ENCODE assay signal across 11 mouse cellular contexts in genomic region chr13:9760057-9760456, GRCm38 (mm10). TPM values are rescaled to one million over a fixed set of nuclear protein-coding genes. Genes with fewer than 3 reads are reported as not detected.
DNase-seq lines count a peak whose midpoint lies in the region; ATAC-seq and TF ChIP-seq lines count a peak whose summit lies in the region.
"Had no signal": no experiment of that assay in that cellular context is flagged by ENCODE, and none has a peak within 500 bp of the region (broad histone marks: within the 10 kb centered on the region; RNA-seq: fewer than 3 reads in every experiment).

No protein-coding gene starts in this region.

- H3K4me1 ChIP-seq in liver, embryonic 12.5 days, result peaks cover 41% of the 10 kb centered on the region
- H3K4me1 ChIP-seq in intestine, embryonic 16.5 days (ENCODE audit: control insufficient read depth, insufficient read depth, low read length), result peaks cover 25% of the 10 kb centered on the region

- no peaks in the 10 kb centered on the region for H3K36me3 ChIP-seq in liver, embryonic 12.5 days
- no peaks in the 10 kb centered on the region for H3K36me3 ChIP-seq in intestine, embryonic 16.5 days (ENCODE audit: control insufficient read depth, insufficient read depth, low read length)
- H3K36me3 ChIP-seq: intestine, embryonic 15.5 days had no signal

- intact Hi-C loops in left cerebral cortex, adult 2 months (cut with DNase I), result loop anchor here (5.0 to 10.0 kb wide), 3 partner anchors 73 to 885 kb away; partner anchors contain the start of genes Gtpbp4 and Wdr37
- intact Hi-C loops in left cerebral cortex, postnatal 36 days (cut with DNase I), result loop anchor here (5.0 kb wide), 1 partner anchor 73 kb away; no protein-coding TSS in a partner anchor

- ATAC-seq in activated CD4-positive, CD25-positive, alpha-beta regulatory T cell, adult 4 months, result peak; percentile 38
- peak; percentile 23; the same call in 1 of the 2 replicates for ATAC-seq in liver, embryonic 12.5 days
- ATAC-seq in intestine, embryonic 16.5 days, result no peak
- ATAC-seq: intestine, embryonic 15.5 days had no signal

- no peaks in the 10 kb centered on the region for H3K27me3 ChIP-seq in liver, embryonic 12.5 days (replicated peaks)
- H3K27me3 ChIP-seq in intestine, embryonic 16.5 days (replicated peaks; ENCODE audit: control insufficient read depth, insufficient read depth, low read length), result no peaks in the 10 kb centered on the region
- H3K27me3 ChIP-seq: intestine, embryonic 15.5 days had no signal

- no peak for DNase-seq in left cerebral cortex, adult 2 months (ENCODE audit: extremely low spot score in 1 of 2, low spot score in 2 of 2)
- DNase-seq in left cerebral cortex, postnatal 36 days (ENCODE audit: low spot score in 2 of 2), result no peak
- DNase-seq in retina, embryonic 14.5 days (ENCODE audit: low spot score), result peak; percentile 57
- DNase-seq in urinary bladder, postnatal 10 days (ENCODE audit: low spot score), result no peak
- DNase-seq in kidney, adult 11 months, result no peak
- DNase-seq: cerebellum, adult 11 months; right cerebral cortex, postnatal 14 days had no signal

- no peak for TF ChIP-seq CTCF in left cerebral cortex, adult 2 months (IDR thresholded peaks at IDR 0.05)

- H3K27ac ChIP-seq in left cerebral cortex, adult 2 months, result 0 out of 2 replicates have a peak overlapping the region, but pooled peaks have one; percentile 11
- H3K27ac ChIP-seq in liver, embryonic 12.5 days, result no peak overlapping the region
- H3K27ac ChIP-seq in intestine, embryonic 16.5 days (ENCODE audit: low read length), result no peak overlapping the region
- H3K27ac ChIP-seq: intestine, embryonic 15.5 days had no signal

- no peaks in the 10 kb centered on the region for H3K9me3 ChIP-seq in liver, embryonic 12.5 days (replicated peaks)
- no peaks in the 10 kb centered on the region for H3K9me3 ChIP-seq in intestine, embryonic 16.5 days (ENCODE audit: control insufficient read depth, low read length)
- H3K9me3 ChIP-seq: intestine, embryonic 15.5 days had no signal

- WGBS in liver, embryonic 12.5 days (ENCODE audit: insufficient replicate concordance), result 42% methylated on average over 6 of the region's 6 CpGs
- 79% methylated on average over 6 of the region's 6 CpGs for WGBS in intestine, embryonic 16.5 days

- H3K4me3 ChIP-seq in left cerebral cortex, adult 2 months, result no peak overlapping the region
- H3K4me3 ChIP-seq in liver, embryonic 12.5 days, result no peak overlapping the region
- no peak overlapping the region for H3K4me3 ChIP-seq in intestine, embryonic 16.5 days (ENCODE audit: low read length)
- H3K4me3 ChIP-seq: intestine, embryonic 15.5 days had no signal

- peak overlapping the region; percentile 11; the same call in 1 of the 2 replicates for H3K4me2 ChIP-seq in liver, embryonic 12.5 days
- no peak overlapping the region for H3K4me2 ChIP-seq in intestine, embryonic 16.5 days (ENCODE audit: low read depth, low read length)
- H3K4me2 ChIP-seq: intestine, embryonic 15.5 days had no signal

- no peak overlapping the region for H3K9ac ChIP-seq in liver, embryonic 12.5 days
- H3K9ac ChIP-seq in intestine, embryonic 16.5 days (ENCODE audit: low read depth, low read length), result no peak overlapping the region
- H3K9ac ChIP-seq: intestine, embryonic 15.5 days had no signal

RNA-seq across cellular contexts. Expression of gene Zmynd11, which starts 5.1 kb away (rescaled TPM):
- 100 to 1,000 TPM; 241 to 258 TPM for total RNA-seq in left cerebral cortex, adult 2 months (2021)
- total RNA-seq in left cerebral cortex, postnatal 36 days (2021), result 100 to 1,000 TPM; 225 to 255 TPM
- 10 to 100 TPM; 40.8 to 42.5 TPM for polyA plus RNA-seq in activated CD4-positive, CD25-positive, alpha-beta regulatory T cell, adult 4 months (2017; shearing (Covaris generic))
- polyA plus RNA-seq in liver, embryonic 12.5 days (2016; fragmentation: Nextera tagmentation; extraction: Ambion mirVana), result 39.5 and 41.5 TPM in 2 replicates
- 69.9 and 72.2 TPM in 2 replicates for polyA plus RNA-seq in intestine, embryonic 16.5 days (2015; fragmentation: Nextera tagmentation; extraction: Ambion mirVana)
